Mouse (Mus musculus): ENCODE data around the gene Mtus2.
"Not testable (repeated sequence)": the region's sequence is repeated elsewhere in the genome, so short reads cannot be mapped to it uniquely, and the experiment has no call there.

The Mtus2 gene

DNA sequence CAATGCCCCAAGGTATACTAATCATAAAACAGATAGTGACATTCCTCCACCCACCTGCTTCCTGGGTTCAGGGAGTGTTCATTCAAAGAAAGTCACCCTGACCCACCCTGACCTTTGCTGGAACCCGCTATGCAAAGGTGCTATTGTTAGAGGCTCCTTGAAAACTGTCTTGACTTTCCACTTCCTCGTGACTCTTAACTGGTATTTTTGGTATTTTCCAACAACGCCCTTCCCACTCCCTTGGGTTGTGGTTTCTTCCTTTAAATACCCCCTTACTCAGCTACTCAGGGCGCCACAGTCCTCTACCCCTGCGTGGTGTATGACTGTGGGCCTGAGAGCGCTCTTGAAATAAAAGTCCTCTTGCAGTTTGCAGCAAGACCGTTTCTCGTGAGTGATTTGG lies 219.4 kb downstream of the Mtus2 start:
- DNase-seq (ENCODE audit: extremely low read depth, insufficient read length, low spot score) = not testable (repeated sequence)

DNA sequence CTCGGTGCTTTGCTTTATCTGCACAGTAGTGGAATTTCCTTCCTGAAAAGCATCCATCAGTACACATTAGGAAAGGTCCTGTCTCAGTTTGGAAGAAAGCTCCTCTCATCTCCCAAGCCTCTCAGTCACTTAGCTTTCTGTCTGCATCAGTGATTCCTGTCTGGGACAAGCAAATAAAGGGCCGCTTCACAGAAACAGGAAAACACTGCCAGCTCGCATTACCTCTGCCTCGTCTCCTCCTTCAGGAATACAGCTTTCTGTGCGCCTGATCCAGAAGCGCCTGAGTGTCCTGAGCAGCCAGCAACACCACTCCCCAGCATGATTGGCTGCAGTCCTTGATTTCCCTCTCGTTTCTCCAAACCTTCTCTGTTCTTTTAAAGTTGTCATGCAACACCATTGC lies 222.1 kb downstream of the Mtus2 start:
- DNase-seq (ENCODE audit: extremely low read depth, insufficient read length, low spot score) = no peak

DNA sequence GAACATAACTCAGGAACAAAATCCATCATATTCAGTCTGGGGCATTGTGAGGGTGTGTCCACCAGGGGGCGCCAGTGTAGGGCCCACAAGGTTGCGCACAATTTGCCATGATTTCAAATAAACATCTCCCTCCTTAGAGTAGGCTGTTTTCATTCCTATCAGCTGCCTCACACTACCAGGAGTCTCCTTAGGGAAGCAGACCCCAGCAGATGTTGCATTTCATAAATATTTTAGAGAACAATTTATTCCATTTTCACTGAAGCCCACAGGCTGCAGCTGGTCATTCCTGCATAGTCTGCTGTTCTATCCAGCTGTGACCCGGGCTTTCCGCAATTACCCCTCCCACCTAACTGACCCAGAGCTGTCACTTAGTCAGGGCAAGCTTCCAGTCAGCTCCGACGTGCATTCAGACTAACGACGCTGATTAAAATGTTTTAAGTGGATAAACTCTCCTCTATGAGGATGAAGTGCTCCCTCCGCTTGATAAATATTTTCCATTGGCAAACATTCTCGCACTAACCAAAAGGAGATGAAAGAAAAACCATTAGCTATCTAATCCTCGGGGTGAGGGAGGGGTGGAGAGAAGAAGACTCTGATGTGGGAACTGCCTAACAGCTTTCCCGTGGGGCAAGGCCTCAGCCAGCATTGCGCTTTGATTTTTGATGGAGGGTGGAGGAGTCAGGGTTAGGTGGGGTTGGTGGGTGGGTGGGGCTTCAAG lies 223.6 kb downstream of the Mtus2 start:
- DNase-seq (ENCODE audit: extremely low read depth, insufficient read length, low spot score) = no peak

DNA sequence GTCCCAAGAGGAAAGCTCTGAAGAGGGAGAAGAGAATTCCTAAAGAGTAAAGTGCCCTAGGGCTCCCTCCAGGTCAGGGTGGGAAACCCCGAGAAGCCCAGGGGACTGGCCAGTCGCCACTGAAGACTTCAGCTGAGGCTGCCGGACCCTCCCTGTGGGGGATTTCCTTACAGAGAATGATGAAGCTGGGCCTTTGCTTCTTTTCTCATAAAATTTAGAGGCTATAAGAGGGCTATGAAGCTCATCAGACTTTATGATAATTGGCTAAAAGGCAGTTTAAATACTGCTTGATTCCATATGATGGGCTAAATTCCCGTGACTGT lies 224.1 kb downstream of the Mtus2 start:
- no peak for DNase-seq (ENCODE audit: extremely low read depth, insufficient read length, low spot score)

DNA sequence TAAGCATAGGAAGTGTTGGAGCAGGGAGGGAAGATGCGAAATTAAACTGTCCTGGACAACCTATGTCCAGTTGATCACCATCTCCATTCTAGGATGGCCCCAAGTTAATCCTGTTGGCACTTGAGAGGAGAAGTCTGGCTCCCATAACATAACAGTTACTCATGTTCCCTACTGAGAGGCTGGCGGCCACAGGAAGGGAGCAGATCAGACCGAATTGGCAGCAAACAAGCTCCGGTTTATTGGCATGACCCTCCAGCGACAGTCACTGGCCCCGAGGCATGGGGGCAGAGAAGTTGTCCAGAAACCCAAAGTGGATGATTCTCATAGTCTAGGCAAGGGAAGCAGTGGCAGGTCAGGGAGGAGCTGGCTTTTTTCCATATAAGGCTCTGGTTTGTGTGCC lies 224.8 kb downstream of the Mtus2 start:
- no peak for DNase-seq (ENCODE audit: extremely low read depth, insufficient read length, low spot score)

DNA sequence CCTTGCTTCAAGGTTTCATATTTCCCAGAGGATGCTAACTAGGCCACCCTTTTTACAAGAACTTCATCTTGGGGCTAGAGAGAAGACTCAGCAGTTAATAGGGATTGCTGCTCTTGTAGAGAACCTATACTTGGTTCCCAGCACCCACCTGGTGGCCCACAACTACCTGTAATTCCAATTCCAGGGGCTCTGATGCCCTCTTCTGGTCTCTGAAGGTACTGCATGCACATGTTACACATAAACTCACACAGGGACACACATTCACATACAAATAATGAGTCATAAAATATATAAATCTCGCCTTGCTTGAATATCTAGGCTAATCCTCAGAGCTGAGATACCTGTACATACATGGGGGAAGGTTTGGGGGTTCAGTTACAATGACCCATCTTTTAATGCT lies 228.8 kb downstream of the Mtus2 start:
- DNase-seq (ENCODE audit: extremely low read depth, insufficient read length, low spot score) = no peak

DNA sequence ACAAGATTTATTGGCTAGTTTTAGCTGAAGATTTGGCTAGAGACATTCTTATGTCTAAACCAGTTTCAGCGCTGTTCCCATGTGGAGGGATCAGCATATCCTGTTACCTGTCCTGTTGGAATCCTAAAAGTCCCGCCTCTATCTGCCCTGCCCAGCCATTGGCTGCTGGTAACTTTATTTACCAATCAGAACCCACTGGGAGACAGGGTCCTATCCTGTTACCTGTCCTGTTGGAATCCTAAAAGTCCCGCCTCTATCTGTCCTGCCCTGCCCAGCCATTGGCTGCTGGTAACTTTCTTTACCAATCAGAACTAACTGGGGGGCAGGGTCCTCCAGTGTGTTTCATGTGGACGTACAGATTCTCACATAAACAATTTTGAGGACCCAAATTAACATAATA lies 234.3 kb downstream of the Mtus2 start:
- DNase-seq (ENCODE audit: extremely low read depth, insufficient read length, low spot score) = no peak

DNA sequence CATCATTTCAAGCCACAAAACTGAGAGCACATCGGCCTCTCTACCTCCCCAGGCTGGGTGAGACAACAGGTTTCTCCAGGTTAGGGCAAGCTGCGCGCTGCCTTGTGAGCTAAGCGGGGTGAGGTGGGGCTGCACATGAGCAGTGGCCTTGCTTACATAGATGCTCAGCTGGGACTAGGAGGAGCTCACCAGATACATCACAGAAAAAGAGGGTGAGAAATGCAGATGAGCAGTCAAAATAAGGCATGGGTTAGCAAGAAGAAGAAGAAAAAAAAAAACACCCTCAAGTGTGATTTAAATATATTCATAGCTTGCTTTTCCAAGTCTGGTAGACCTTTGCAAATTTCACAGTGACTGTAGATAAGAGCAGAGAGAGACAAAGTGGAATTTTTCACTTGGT lies 254.7 kb downstream of the Mtus2 start:
- DNase-seq (ENCODE audit: extremely low read depth, insufficient read length, low spot score) = no peak

DNA sequence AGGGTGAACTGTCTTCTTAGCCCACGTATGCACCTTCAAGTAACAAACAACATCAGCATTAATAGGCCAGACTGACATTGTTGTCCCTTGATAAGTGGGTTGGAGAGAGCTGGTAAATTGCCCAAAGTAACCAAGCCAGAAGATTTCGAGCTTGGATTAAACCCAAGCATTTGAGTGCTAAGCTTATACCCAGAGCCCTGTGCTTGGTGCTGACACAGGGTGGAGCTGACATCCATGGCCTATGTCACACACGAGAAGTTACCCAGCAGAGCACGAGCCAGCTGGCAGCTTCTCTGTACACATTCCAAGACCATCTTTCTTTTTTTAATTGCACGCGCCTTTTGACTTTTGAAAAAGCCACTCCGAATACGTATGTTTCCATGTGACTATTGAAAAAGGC lies 259.7 kb downstream of the Mtus2 start:
- DNase-seq (ENCODE audit: extremely low read depth, insufficient read length, low spot score) = no peak

DNA sequence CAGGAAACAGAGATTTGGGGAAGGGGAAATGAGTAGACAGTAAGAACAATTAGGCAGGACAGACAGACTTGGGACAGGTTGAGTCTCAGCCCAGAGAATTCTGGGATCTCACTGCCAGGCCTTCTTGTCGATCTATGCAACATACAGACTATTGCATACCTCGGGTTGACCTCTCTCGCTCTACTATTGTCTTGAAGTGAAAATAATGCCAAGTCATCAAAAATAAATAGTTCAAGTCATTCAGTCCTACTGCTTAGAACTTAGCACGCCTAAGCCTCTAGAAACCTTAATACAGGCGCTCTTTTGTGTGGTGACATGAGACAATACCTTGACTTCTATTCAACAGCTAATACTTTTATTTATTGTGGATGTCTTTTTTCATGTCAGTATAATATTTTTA lies 265.8 kb downstream of the Mtus2 start:
- no peak for DNase-seq (ENCODE audit: extremely low read depth, insufficient read length, low spot score)

DNA sequence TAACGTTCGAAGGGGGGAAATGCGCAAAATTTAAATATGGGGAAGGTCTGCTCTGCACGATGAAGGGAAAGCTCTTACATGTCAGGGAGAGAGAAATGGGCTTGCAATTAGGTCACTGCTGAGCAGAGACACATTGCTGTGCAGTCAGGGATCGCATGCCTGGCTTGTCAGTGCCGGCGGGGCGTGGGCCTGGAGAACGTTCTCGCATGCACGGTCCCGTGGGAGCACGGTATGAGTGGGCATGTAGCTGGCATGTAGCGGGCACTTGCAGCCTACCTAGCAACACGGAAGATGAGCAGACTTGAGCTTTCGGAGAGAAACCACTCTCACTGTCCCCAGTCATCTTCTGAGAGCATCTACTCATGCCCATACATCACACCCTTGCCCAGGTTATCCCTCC lies 266.9 kb downstream of the Mtus2 start:
- DNase-seq (ENCODE audit: extremely low read depth, insufficient read length, low spot score) = no peak

DNA sequence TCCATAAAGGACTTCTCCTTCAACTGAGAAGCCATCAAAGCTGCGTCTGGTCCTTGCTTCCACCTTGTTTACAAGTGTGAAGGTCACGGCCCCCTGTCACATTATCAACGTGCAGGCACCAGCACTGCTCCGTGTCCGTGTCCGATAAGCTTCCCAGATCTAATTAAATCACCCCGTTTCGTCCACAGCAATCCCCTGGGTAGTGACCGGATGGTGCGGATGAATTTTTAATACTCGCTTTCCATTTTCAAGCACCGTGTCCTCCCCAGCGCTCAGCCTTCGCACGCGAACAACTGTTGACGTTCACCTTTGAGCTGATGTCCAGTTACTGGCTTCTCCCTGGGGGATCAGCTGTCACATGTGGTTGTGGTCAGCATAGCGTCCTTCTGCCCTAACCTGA lies 276.6 kb downstream of the Mtus2 start:
- DNase-seq (ENCODE audit: extremely low read depth, insufficient read length, low spot score) = no peak

DNA sequence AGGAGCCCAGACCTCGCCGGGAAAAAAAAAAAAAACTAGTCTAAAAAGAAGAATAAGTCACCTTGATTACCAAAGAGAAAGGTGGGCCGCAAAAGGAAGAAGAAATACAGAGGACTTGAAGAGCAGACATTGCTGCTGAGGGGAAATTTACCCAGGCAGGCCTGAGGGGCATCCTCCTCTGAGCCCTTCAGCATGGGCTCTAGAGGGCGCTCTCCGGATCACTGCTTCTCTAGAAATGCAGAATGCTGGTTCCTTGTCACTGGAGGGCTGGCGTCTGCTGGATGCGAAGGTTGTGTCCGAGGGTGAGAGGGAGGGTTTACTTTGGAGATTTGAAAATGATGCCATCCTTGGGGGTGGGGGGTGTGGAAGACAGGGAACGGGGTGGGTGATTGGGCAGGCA lies 279.5 kb downstream of the Mtus2 start:
- no peak for DNase-seq (ENCODE audit: extremely low read depth, insufficient read length, low spot score)

DNA sequence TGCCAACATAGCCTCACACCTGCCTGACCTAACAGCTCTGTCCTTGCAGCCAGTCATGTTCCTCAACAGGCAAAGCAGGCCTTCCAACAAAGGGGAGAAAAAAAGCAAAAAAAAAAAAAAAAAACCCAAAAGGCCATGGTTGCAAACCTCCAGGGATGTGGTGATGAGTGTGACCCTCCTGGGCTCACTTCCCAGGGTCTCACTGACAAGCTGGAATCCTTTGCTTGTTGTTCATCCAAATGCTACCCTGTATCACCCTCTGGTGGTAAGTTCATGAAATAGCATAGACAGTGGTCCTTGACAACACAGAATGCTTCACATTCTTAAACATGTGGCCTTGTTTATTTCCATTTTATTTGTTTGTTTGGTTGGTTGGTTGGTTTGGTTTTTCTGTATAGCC lies 281.9 kb downstream of the Mtus2 start:
- DNase-seq (ENCODE audit: extremely low read depth, insufficient read length, low spot score) = no peak

DNA sequence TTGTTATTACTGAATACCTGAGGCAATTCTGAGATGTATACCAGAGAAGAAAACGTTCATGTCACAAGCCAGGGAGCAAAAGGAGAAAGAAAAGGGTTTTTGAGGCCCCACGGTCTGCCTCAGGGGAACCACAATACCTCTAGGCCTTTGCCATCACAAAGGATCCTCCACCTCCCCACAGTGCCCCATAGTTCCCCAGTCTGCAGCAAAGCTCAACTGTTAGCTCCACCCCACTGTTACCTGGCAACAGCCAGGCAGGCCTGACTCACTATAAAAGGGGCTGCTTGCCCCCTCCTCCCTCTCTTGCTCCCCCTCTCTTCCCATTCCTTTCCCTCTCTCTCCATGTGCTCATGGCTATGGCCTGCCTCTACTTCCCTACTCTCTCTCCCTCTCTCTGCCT lies 282.6 kb downstream of the Mtus2 start:
- DNase-seq (ENCODE audit: extremely low read depth, insufficient read length, low spot score) = no peak

DNA sequence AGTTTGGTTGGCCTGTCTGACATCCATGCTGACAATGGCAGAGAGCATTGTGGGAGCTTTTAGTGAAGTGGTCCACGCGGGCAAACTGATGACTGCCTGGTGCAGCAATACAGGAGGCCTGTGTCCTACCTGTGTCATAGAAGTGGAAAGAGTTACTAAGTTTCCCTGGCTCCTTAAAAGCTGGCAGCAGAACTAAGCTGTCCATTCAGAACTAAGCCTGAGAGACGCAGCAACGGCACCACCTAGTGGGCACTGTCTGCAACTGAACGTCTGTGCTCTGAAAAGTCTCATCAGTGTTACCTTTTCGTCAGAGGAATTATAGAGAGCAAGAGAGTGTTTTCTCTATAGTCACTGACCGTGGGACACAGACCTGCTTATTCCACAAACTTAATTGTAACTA lies 284.8 kb downstream of the Mtus2 start:
- DNase-seq (ENCODE audit: extremely low read depth, insufficient read length, low spot score) = no peak

DNA sequence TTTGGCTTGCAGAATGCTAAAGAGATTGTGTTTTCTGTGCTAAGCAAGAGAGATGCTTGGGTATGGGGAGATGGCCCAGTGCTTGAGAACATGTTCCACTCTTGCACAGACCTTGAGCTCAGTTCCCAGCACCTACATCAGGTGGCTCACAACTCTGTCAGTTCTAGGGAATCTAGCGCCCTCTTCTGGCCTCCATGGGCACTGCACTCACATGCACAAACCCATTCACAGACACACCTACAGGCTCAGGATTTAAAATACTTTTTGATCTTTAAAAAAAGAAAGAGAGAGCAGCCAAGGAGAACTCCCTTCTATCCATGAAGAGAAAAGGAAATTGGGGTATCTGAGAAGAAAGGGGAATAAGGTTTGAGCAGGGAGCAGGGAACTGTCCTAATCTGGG lies 287.4 kb downstream of the Mtus2 start:
- DNase-seq (ENCODE audit: extremely low read depth, insufficient read length, low spot score) = no peak

DNA sequence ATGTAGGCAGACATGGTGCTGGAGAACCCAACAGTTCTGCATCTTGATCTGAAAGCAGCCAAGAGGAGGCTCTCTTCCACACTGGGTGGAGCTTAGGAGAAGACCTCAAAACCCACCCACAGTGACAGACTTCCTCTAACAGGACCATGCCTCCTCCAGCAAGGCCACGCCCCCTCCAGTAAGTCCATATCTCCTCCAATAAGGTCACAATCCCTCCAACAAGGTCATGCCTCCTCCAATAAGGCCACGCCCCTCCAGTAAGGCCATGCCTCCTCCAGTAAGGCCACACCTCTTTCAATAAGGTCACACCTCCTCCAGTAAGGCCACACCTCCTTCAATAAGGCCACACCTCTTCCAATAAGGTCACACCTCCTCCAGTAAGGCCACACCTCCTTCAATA lies 288.3 kb downstream of the Mtus2 start:
- no peak for DNase-seq (ENCODE audit: extremely low read depth, insufficient read length, low spot score)

DNA sequence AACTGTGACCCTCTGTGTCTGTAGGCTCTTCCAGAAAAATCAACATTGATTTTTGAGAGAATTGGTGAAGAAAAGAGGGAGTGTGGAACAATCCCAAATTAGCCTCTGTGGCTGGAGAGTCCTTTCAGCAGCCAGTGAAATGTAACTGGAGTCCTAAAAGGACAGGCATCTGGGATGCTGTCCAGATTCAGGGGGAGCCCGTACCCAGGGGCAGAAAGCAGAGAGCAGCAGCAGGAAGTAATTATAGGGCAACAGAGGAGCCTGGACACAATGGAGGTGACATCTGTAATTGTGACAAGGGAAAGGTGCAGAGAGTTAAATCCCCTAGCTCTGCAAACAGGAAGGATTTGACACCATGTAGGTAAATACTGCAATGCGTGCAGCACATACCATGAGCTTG lies 291.1 kb downstream of the Mtus2 start:
- no peak for DNase-seq (ENCODE audit: extremely low read depth, insufficient read length, low spot score)

DNA sequence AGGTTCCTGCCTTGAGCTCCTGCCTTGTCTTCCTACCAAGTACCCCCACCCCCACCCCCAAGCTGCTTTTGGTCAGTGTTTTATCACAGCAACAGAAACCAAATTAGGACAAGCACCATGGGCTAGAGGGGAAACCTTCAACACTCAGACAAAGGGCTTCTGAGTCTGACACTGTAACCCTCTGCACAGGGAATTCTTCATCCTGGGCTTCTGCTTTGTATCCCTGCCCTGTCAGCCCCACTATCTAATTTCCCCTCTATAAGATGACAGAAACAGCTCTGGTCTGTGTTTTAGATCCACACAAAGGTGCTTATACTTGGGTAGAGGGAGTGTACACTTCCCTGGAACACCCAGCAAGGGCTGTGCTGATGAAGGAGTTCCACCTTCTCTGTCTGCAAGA lies 294.7 kb downstream of the Mtus2 start:
- no peak for DNase-seq (ENCODE audit: extremely low read depth, insufficient read length, low spot score)

DNA sequence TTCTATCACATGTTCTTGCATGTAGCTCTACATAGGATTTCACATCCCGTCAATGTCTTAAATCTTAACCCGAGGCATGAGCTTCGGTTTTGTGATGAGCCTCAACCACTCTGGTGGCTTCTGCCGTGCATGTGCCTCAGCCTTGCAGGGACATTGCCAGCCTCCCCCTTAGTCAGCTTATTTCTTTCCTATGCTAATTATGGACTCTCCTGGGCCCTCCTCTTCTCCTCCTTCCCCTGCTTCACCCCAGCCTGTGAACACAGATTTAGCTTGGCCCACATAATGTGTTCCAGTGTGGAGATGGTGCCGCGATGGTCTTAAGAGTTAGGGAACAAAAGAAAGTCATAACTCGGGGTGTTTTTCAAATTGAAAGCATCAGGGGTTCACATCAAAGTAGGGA lies 304.9 kb downstream of the Mtus2 start:
- DNase-seq (ENCODE audit: extremely low read depth, insufficient read length, low spot score) = no peak

DNA sequence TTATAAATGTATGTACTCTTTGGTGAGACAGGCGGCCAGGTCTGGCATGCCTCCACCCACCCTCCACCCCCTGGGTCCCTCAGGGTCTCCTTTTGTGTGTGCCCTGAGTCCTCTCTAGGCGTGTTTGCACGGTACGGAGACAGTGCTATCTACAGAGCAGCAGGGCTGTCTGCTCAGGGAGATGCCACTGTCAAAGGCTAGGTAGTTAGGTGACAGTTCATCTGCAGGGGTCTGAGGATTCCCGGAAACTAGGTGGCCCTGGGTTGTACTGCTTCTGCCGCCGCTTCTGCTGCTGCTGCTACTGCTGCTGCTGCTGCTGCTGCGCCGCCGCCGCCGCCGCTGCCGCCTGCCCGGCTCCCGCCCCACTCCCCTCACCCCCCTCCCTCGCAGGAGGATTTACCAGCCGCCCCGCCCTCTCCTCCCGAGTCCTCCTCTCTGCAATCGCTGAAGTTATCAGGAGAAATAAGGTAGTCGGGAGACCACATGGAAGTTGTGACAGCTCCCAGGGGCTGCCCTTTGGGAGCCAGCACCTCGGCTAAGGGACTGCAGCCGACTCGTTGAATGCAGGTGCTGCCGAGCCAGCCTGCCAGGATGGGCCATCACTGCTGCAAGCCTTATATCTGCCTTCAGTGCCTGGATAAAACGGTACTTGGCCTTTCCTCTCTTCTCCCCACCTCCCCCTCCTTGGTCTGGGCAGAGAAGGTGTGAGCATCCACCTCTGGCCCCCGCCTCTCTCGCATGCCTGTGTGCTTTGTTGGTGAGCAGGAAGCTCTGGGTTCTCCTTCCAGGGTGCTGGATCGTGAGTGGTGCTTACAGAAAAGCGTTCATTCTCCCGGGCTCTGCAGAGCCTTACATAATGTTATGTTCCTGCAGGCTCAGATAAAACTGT lies 307.9 kb downstream of the Mtus2 start:
- DNase-seq (ENCODE audit: extremely low read depth, insufficient read length, low spot score) = no peak

Measured in 3134 (cell line).